Mouse (Mus musculus) E14TG2a.4 (cell line): Measurements from ENCODE around the gene Exosc2.

Experiments used
- H3K27me3 ChIP-seq: 2 replicates; pipeline ENCODE4 v1.6.1; 2014; ENCODE audit warnings: low read length, control low read depth; ENCODE audit not compliant: insufficient read depth
- H3K36me3 ChIP-seq: 2 replicates; pipeline ENCODE4 v1.6.1; 2014; ENCODE audit warnings: low read length, control low read depth; ENCODE audit not compliant: insufficient read depth
- H3K4me1 ChIP-seq: replicated peaks from 2 replicates; pipeline ENCODE4 v1.6.1; 2014; ENCODE audit warnings: low read depth, low read length, control low read depth
- H3K4me3 ChIP-seq: replicated peaks from 2 replicates; pipeline ENCODE4 v1.5.1; 2014; ENCODE audit warnings: mild to moderate bottlenecking, low read length
- H3K9me3 ChIP-seq: 2 replicates; pipeline ENCODE4 v1.6.1; 2014; ENCODE audit warnings: low read length, control low read depth
- CTCF ChIP-seq: conservative IDR thresholded peaks from 2 replicates; pipeline ENCODE4 v1.5.1; 2014; ENCODE audit warnings: low read length
- NANOG ChIP-seq: IDR thresholded peaks from 2 replicates; pipeline ENCODE4 v1.6.1; 2014; ENCODE audit warnings: borderline replicate concordance, low read length, mixed read lengths
- POU5F1 ChIP-seq: IDR thresholded peaks from 2 replicates; pipeline ENCODE4 v1.6.1; 2014; ENCODE audit warnings: low read length, borderline replicate concordance

The Exosc2 gene

GRCm38 (mm10) chr2:31727576-31728277 is 57.2 kb downstream of the Exosc2 start:
- Histone ChIP-seq H3K27me3 (no peaks in the 10 kb centered on the region), H3K4me1 (peaks cover 30% of the 10 kb centered on the region), H3K4me3 (no peak overlapping the region), H3K9me3 (no peaks in the 10 kb centered on the region), H3K36me3 (peaks cover 11% of the 10 kb centered on the region; the same call in 1 of the 2 replicates)
- no peak for TF ChIP-seq CTCF
- no peak for TF ChIP-seq POU5F1
- no peak for TF ChIP-seq NANOG

GRCm38 (mm10) chr2:31730640-31731039 is 60.1 kb downstream of the Exosc2 start:
- no peak for TF ChIP-seq POU5F1
- TF ChIP-seq NANOG: no peak
- no peak for TF ChIP-seq CTCF
- H3K4me1 ChIP-seq: peaks cover 27% of the 10 kb centered on the region
- H3K36me3 ChIP-seq: peaks cover 11% of the 10 kb centered on the region; the same call in 1 of the 2 replicates
- H3K9me3 ChIP-seq: no peaks in the 10 kb centered on the region
- no peaks in the 10 kb centered on the region for H3K27me3 ChIP-seq
- no peak overlapping the region for H3K4me3 ChIP-seq
